Mouse (Mus musculus) bone marrow macrophage, adult 2 months (primary cell): ENCODE data around the gene Kcnj15.

ENCODE experiments used
- CTCF ChIP-seq: IDR thresholded peaks from 2 replicates; pipeline ENCODE4 v1.5.1; 2012; ENCODE audit warnings: low read depth, mild to moderate bottlenecking, low read length, moderate library complexity
- POLR2A ChIP-seq: IDR thresholded peaks from 2 replicates; pipeline ENCODE4 v1.6.1; 2012; ENCODE audit warnings: mild to moderate bottlenecking, low read depth, low read length, borderline replicate concordance

DNA sequence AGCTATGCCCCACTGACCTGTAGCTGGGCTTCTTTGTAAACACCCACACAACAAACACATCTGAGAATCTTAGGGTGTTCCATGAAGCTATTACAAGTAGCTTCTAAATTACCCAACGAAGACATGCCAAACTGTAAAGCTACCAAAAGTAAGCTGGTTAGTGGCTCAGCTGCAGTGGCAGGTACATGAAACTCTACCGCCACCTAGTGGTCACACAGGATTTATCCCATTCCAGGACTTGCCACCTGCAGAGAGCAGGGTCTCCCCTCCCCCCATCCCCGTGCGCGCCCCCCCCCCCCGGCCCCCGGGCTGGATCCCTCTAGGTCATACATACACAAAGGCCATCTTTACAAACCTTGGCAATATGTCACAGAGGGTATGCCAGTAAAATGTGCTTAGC, 88.5 kb downstream of the Kcnj15 start:
- TF ChIP-seq CTCF, result peak; percentile 72
- TF ChIP-seq POLR2A, result no peak
